Mouse (Mus musculus) heart, adult 9 months (tissue): ENCODE results near the gene Camta1.
"Not testable (repeated sequence)": the region's sequence is repeated elsewhere in the genome, so short reads cannot be mapped to it uniquely, and the experiment has no call there.

Experiments
- DNase-seq, 2 experiments: peaks; one replicate each; pipeline ENCODE4 v3.0.0; 2022; ENCODE audit warnings: low spot score in 2 of 2

Camta1 gene

DNA sequence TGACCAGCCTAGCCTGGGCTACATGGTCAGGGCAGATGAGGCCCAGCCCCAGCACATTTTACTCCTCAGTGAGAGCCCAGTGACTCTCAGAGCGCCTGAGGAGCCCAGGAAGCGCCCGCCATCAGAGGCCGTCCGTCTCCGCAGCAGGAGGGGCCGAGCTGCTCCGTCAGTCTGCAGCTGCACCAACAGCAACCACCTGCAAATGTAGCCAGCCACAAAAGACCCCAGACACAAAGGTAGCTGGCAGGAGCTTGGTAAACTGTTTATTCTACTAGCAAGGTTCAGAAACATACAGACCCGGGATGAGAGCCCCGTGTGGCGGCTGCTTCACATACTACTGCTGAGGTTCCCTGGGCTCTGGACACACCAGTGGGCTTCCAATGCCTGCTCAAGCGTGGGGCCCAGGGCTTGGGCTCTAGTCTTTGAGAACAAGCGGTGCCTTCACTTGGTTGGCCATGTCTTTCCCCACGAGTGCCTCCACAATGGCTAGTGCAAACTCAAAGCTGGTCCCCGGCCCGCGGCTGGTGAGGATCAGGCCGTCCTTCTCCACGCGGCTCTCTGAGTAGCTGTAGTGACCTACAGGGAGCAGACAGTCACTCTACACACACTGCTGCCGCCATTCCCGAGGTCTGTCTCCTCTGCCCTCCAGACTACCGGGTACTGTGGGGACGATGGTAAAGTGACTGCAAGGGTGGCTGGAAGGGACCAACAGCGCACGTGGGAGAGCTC lies 964.6 kb downstream of the Camta1 start:
- no peak for DNase-seq

DNA sequence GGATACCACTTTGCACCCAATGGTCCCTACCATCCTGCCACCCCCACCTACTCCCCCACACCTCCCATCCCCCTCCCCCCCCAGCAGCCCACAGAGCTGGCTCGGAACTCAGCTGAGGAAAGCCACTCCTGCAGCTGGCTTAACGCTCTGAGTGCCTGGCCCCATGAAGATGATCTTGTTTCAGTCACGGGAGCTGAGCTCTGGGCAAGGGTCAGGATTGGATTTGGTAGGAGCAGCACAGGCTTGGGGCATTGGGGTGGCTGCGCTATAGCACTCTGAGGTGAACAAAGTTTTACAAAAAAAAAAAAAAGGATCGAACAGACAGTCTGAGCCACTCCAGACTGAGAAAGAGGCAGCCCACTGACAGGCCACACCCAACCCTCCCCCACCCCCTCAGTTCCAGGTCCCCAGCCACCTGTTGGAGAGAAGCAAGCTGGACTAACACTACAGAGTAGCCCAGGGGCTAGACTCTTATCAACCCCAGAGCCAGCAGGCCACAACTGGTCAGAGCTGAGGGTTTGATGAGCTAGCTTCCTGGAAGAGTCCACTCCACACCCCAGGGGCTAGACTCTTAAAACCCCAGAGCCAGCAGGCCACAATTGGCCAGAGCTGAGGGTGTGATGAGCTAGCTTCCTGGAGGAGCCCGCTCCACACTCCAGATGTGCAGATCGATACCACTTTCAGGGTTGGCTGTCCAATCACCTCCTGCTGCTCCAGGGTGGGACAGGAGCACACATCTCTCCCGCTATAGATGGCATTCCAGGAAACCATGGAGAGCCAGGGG lies 966.8 kb downstream of the Camta1 start:
- DNase-seq, result no peak

DNA sequence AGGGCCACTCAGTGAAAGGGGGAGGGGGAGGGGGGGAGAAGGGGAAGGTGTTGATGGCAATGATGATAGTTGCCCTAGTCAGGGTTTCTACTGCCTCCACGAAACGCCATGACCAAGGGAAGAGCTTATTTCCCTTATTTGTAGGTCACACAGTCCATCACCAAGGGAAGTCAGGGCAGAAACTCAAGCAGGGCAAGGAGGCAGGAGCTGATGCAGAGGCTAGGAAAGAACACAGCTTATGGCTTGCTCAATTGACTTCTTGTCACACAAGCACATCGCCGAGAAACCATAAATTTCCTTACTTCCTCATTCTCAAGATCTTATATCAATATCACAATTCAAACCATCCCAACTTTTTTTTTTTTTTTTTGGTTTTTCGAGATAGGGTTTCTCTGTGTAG lies 970.4 kb downstream of the Camta1 start:
- no peak for DNase-seq

DNA sequence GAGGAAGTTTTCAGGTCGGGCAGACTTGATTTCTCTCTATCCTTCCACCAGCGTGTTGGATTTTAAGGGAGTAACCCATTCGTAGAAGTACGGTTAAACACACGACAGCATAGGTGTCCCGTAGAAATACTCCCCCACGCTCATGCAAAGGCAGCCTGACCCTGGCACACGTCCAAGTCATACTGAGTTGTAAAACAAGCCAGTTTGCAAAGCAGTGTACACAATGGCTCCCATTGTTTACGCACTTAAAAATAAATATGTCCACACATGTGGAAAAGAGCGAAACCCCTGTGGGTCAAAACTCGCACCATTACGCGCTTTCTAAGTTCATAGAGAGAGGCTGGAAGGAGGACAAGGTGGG lies 971.7 kb downstream of the Camta1 start:
- DNase-seq, result no peak

DNA sequence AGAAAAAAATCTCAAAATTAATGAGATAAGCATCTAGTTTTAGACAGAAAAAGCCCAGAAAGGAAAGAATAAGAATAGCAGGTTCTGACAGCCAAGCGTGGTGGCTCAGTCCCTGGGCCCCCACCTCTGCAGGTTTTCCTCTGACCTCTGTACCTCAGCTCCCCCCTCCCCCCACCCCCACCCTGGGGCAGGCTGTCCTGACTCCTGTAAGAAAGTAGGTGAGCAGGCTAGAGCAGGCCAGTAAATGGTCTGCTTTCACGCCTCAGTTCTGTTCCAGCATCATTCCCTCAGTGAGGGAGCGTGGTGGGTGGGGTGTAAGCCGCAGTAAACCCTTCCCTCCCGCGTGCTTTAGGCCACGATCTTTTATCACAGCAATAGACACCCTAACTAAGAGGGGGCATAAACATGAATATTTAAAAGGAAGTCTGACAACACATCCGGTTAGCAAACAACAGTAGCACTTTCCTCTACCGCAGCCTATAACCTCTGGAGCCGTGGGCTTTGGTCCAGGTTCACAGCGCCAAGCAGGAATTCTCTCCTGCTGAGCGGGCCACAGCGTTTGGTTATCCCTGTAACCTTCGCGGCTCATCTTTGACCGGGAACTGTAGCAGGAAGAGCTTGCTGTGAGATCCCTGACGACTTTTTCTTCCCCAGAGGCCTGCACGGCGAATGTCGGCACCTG lies 972.3 kb downstream of the Camta1 start:
- DNase-seq, result no peak

DNA sequence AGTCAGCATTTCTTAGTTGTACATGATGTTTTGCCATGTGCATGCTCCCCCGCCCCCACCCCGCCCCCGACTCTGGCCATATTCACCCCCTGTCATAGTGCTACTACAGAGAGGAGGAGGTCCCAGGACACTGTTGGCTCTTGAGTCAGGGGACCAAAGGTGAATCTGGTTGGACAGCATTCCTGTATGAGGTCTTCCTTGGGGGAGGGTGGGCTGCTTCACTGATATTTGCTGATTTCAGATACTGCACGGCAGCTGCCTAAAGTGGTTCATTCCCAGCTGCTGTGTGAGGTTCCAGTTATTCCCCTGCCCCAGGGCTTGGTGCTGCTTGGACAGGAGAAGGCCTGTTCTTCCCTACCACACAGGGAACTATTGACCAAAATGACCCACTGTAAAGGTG lies 973.2 kb downstream of the Camta1 start:
- DNase-seq, result no peak

DNA sequence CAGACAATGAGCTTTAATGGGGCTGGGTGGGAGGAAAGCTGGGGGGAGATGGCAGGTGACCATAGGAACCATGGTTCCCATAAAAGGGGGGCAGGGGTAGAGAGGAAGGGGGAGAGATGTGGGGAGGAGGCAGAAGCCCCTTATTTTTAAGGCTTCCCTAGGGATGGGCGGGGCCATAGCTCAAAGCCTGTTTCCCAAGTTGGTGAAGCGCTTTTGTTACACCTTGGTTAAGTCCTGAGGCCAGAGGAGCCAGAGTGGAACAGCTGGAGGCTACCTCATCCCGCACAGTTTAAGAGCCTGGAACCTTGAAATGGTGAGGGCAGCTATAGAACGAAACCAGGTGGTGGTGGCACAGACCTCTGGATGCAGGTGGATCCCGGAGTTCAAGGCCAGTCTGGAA lies 973.8 kb downstream of the Camta1 start:
- no peak for DNase-seq

DNA sequence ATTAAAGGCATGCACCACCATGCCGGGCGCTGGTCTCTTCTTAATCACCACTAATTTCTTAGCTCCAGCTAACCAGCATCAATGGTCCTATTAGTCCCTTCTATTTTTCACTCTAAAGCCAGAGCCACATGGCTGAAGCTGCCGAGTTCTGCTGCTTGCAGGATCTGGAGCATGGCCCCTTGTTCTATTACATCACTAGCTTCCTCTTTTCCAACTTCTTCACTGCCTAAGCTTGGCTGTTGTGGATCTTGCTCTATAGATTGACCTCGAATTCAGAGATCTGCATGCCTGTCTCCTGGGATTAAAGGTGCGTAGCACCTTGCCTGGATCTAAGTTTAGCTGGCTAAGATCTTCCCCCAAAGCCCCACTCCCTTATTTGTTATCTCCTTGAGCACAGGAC lies 979.0 kb downstream of the Camta1 start:
- DNase-seq, result no peak

DNA sequence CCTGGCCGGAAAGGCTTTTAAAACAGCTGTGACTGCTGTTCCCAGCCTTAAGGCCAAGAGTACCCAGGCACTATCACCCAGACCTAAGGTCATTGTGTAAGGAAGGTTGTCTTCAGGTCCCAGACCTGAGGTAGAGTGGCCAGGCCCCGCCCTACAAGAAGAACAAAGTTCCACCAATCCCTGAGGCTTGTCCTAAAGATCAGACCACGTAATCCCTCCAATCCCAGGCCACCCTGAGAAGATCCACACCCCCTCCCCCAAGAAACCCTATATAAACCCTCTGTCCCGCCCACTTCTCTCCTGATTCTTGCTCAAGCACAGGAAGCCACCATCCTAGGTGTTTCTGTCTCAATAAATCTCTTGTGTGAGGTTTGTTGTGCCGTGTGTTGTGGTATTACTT lies 981.3 kb downstream of the Camta1 start:
- DNase-seq, result no peak

DNA sequence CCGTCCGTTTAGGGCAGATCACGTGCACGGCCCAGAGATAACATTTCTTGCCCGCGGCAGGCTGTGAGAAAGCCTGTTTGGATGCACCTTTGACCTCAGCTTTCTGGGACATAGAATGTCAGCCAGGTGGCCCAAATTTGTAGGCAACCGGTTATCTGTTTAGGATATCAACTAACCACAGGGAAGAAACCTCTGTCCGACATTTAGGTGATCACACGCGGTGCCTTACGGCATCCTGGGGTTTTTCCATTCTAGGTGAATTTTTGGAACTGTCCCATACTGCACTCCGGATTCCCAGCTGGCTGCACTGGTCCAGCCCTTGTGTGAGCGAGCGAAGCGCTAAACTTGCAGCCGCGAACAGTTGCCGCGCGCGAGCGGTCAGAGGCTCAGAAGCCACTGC lies 982.0 kb downstream of the Camta1 start:
- DNase-seq, result no peak

DNA sequence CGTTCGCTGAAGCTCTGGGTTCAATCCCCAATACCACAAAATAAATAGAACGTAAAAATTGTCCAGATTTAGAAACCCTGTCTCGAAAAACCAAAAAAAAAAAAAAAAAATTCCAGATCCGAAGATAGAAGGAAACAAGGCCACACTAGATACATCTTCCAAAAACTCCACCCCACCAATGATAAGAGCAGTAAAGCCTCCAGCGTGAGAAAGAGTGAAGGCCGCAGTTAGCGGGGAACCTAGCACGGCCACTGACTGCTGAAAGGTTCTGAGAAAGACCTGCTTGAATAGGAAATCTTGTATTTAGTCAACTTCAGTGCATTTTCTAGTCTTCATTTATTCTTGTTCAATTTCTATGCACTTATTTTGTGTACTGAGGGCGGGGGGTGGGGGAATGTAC lies 986.3 kb downstream of the Camta1 start:
- DNase-seq, result no peak

DNA sequence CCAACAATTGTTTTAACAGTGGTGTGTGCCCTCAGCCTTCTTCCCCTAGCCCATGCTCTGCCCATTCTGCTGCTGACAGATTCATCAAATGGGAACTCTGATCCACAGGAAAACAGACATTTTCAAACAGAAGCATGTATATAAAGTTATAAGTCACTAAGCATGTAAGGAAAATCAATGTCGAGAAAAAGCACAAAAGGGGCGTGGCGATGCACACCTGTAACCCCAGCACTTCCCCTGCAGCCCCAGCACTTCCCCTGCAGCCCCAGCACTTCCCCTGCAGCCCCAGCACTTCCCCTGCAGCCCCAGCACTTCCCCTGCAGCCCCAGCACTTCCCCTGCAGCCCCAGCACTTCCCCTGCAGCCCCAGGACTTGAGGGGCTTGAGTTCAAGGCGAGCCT lies 987.3 kb downstream of the Camta1 start:
- not testable (repeated sequence) for DNase-seq

DNA sequence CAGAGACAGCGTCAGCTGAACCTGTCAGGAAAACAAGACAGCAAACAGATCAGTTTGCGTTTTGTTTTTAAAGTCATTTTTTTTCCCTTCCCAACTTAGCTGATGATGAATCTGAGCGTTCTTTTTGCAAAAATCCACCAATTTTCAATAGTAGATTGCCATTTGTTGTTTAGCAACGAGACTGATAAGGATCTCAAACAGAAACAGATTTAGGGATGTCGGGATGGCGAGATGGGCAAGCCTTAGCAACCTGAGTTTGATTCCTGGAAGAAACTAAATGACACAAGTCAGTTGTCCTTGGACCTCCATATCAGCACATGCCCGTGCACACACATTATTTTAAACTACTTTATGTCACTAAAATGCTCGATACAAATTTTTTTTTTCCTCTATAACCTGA lies 989.0 kb downstream of the Camta1 start:
- DNase-seq, result no peak

DNA sequence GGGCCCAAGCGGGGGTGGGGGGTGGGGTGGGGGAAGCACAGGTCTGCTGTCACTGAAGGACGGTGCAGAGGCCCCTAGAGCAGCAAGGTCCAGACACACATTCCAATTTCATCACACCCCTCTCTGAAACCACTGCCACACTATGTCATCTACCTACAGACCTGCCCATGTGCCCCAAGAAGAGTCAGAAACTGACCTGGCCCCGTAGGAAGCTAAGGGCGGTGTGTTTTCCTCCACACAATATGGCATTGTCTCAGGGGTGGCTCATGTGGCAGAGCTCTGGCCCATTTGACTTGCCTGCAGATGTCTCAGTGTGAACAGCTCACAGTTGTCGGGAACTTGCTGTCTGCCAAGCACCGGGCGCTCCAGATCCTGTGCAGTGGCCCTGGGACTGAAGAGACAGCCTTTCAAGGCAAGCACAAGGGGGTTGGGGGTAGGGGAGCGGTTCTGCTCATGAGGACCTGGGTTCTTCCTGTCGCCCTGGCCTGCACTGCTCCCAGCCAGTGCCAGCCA lies 989.5 kb downstream of the Camta1 start:
- DNase-seq, result no peak

DNA sequence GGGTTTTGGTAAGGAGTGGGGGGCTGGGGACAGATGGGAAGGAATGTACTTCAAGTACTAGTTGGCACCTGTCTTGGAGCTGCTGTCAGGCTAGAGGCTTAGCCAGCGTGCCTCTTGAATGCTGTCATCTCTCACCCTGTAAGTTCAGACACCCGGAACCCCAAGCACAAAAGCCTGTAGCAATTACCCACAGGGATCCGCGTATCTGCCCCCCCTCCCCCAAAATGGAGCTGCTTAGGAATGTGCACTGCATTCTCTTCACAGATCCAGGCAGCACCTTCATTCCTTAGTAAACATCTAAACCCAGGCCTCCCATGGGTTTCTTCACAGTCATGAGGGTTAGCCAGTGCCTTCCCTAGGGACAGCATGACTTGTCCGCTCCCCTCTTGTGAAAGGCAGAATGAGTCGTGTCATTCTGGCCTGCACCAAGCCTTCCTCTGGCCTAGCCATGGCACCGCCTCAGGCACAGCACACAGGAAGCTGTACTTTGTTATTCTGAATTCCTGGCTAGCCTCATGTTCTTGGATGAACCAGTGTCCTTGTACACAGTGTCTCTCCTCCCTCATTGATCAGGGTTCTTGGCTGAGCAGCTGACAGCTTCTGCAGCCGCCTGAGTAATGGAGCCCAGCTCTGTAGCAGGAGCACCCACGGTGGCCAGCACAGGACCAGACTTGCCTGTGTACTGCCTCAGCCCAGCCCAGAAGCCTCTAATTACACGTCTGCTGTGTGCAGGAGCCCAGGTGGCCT lies 990.1 kb downstream of the Camta1 start:
- DNase-seq, result peak; percentile 61 to 77

DNA sequence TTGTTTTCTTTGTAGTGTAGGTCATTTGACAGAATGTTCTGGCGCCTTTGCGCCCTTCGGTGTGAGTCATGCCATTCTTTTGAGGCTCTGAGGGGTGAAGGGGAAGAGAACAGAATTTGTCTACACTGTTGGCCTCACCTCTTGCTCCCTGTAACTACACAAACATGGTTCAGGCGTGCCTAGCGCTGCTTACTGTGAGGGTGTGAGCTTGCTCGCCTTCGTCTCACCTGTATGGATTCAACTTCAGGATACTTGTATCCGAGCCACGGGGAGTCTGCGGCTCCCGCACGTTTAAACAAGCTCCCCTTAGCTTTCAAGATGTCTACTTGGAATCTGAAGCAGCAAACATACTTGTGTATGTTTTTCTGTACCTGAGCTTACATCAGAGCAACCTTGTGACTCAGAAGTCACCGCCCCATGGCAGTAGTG lies 990.7 kb downstream of the Camta1 start:
- DNase-seq, result no peak

DNA sequence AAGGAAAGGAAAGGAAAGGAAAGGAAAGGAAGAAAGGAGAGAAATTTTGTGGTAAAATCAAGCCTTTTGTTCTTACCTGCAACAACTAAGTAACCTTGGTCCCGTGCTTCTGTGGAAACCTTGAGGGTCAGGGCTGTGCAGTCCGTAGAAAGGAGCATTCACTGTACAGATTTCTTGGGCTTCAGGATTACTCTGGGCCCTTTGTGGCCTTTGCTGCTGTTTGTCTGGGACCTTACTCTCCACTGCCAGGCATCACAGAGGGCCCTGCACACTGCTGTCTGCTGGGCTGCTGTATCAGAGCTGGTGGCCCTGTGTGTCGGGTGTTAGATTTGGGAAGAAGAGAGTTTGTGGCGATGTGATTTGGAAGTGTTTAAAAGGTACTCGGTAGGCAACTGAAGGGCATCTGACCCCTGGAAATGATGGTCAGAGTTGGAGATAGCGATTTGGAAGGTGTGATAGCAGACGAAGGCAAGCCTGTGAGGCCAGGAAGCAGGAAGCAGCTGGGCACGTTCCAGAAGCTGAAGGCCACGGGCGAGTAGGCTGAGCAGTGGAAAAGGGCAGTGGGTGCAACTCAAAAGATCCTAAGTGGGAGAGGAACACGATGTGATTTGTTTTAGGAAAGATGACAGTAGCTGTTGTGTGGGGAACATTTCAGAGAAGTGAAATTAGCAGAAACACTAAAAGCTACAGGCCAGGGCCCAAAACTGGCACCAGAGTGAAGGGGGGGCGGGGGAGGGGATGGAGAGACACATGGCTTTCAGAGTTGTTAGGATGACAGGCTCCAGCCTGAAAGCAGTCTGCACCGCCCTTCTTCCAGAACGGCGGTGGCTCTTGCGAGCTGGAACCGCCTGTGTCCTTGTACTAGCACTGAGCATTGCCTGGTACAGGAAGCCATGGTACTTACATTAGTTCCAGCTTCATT lies 992.1 kb downstream of the Camta1 start:
- no peak for DNase-seq

DNA sequence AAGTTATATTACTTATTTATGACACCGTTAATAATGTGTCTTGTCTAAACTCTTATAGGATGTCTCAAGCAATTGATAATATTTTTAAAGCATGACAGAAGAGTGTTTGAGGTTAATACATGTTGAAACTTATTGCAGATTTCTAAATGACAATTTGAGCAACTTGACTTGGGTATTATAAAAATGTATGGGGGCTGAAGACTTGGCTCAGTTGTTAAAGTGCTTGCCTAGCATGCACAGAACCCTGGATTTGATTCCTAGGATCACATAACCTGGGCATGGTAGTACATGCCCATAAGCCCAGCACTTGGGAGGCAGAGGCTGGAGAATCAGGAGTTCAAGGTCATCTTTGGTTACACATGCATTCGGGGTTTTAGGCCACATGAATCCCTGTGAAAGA lies 992.8 kb downstream of the Camta1 start:
- DNase-seq, result no peak

DNA sequence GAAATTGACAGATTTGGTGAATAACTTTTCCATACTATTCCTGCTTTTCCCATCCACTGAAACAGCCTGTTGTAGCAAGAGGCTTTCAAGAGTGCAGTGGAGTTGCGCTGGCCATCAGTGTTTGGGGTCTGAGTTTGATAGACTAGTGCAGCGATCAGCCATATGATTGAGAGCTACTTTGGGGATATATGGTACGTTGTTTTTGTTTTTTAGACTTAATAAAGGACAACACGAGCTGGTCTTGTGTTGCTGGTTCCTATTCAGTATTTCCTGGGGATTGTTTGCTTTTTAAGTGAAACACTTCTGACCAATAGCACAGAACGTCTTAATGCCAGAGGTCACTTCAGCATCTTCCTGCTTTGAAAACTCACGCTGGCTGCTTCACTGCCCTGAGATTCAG lies 993.5 kb downstream of the Camta1 start:
- DNase-seq, result no peak
